Mouse (Mus musculus): Measurements from ENCODE around the gene Neil1.

DNA sequence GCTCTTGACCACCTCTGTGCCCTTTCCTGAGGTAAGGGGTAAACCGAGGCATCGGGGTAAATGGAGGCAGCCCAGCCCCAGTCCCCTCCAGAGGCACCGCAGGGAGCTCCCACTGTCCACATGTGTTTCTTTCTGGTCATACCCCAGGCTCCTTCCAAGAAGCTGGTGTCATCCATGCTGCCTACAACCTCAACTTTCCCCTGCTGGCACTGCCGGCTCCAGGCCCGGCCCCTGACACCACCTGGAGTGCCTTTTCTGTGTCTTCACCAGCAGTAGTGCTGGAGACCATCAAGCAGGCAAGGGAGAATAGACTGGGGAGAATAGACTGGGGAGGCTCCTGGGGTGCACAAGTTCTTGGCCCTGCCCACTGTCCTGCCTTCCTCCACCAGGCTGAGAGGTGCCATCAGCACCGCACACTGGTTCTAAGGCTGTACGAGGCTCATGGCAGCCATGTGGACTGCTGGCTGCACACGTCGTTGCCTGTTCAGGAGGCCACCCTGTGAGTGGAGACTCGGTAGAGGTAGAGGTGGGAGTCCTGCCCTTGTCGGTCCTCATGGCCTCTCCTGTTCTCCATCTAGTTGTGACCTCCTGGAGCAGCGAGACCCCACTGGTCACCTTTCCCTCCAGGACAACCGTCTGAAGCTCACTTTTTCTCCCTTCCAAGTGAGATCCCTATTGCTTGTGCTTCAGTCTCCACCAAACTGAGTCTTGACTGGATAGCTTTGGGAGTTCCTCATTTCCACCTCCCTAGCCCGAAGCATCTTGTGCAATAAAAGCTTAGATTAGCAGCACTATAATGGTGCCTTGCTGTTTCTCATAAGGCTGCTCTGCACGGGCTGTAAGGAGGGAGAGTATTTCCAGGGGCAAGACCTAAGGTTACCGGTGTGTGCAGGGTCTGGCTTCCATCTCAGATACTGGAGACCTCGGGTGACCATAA is 6.4 kb downstream of the Neil1 start:
- no peak for TF ChIP-seq CTCF (IDR thresholded peaks at IDR 0.05; ENCODE audit: borderline replicate concordance, extremely low read depth, insufficient read depth, insufficient read length)
- no peak for TF ChIP-seq POLR2A (IDR thresholded peaks at IDR 0.05; ENCODE audit: borderline replicate concordance, extremely low read depth, insufficient read depth, insufficient read length, poor library complexity, severe bottlenecking)
